Mouse (Mus musculus) thymus, postnatal 14 days (tissue): ENCODE measurements around the gene Prkca.

Experiments
- DNase-seq: peaks from one replicate; pipeline ENCODE4 v3.0.0; 2021

Prkca gene

DNA sequence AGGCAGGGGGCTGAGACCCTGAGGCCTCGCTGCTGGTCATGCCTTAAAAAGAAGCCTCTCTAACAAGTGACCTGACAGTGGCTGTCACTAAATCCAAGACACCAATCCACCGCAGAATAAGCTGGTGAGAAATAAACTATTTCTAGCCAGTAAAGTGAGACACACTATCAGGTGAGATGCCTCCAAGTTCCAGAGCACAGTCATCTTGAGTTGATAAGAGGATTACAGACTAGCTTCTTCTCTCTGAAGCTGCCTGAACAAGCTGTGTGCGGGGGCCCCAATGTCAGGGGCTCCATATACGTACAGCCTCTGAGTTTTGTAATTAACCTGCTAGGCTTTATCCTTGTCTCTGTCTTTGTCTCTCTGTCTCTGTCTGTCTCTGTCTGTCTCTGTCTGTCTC, 115.2 kb downstream of the Prkca start:
- no peak for DNase-seq

DNA sequence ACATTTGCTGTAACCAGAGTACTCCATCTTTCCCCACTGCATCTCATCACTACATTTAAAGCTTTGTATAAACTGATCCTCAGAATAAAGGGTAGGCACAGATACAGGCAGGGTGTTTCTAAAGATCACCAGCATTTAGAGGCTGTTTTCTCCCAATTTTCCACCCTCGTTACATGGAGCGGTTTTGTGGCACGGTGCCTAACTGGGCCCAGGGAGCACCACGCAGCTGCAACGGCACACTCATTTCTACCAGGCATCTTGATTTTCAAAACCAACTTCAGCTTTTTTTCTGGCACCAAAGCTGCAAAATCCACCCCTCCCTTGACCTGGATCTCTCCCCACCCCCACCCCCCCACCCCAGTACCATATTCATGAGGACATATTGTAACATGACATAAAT, 117.5 kb downstream of the Prkca start:
- DNase-seq: no peak

DNA sequence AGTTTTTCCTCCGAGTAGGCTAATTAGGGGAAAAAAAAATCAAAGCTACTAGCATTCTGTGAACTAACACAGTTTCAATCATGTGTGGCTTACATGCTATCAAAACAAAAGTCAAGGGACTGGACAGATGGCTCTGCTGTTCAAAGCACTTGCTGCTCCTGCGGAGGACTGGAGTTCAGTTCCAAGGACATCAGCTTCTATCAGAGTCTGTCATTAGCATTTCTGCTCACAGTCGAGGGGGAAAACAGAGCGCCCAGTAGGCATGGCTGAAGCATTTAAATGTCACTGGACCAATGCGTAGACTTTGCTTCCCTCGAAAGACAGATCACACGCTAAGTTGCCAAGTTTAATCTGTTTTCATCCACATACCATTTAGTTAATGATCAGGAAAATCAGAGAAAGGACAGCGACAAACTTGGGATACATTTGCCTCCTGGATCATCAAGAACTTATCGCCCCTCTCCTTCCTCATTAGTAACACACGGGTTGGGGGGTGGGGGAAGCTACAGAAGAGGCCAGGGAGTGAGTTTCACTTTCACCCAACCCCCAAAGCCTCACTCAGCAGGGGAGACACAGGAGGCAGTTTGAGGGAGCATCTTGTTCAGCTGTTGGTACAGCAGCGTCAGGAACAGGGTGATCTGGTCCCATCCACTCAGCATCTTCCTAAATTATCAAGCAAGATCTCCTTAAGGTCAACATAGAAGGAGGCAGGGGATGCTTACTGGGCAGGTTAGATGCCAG, 119.3 kb downstream of the Prkca start:
- DNase-seq: peak; percentile 54

DNA sequence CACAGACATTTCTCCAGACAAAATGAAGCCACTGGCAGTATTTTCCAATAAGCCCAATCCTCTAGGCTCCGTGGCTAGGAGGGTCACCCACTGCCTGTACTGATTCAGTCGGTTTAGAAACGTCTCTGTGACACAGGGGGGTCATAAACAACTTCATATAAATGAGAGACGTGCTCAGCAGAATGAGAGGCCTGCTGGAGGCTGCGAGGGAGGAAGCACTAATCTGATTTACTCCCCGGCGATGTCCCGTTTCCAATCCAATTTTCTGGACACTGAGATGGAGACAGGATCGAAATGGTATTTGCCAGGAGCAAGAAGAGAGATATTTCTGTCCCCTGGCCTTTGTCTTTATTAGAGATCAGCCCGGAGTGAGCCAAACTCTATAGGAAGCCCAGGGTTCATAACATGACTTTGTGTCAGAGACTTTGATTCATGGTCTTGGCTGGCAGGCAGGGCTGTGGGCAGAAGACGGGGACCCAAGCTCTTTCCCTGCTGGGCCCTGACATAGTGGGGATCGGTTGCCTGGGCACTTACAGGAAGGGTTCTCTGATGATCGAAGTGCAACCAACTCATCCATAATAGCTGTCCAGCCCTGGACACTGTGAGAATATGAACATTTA, 120.0 kb downstream of the Prkca start:
- DNase-seq: no peak

DNA sequence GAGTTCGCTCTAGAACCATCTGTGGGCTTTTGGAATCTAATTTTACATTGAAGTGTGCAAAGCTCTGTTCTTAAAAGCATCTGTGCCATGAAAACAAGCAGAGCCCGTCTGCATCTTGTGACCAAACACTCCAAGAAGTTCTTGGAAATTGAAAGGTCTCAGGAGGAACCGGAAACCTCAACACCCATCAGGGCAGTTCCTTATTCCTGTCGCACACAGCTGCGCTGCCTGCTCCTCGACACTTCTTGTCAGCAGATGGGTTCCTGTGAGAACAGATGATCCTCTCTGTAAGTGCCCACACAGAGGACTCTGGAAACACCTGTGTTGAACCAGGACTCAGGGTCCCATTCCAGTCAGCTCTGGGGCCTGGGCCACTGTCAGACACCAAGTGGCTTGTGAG, 120.6 kb downstream of the Prkca start:
- peak; percentile 64 for DNase-seq

DNA sequence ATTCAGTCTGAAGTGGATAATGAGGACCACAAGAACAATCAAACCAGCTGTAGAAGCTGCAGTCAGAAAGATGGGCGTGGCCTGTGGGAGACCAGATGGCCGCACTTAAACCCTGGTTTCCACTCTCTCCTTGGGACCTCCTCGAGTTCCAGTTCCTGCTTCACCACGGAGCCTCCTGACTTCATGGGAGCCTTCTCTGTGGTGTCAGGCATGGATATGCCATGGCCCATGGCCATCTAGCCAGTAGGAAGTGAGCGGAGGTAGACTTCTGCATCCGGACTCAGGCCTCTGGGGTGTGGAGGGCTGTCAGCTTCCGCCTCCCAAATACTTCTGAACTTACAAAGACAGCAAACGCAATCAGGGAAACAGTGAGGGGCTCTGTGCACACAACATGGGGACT, 121.1 kb downstream of the Prkca start:
- peak; percentile 58 for DNase-seq

DNA sequence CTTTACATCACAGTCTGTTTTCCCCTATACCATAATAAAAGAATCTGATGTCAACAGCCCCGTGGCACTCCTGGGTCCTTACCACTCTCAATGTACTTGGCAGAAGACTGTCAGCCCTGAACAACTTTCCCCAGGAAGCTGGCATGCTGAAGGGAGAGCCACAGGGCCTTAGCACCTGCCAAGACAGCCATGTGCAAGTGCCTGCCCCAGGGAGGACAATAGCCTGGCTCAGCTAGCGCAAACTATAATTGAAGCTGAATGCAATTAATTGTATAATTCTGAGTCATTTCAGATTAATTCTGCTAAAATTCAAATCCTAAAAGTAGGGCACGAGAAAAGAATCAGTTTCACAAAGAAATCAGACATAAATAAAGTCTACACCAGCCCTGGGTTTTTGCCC, 121.7 kb downstream of the Prkca start:
- DNase-seq: no peak

DNA sequence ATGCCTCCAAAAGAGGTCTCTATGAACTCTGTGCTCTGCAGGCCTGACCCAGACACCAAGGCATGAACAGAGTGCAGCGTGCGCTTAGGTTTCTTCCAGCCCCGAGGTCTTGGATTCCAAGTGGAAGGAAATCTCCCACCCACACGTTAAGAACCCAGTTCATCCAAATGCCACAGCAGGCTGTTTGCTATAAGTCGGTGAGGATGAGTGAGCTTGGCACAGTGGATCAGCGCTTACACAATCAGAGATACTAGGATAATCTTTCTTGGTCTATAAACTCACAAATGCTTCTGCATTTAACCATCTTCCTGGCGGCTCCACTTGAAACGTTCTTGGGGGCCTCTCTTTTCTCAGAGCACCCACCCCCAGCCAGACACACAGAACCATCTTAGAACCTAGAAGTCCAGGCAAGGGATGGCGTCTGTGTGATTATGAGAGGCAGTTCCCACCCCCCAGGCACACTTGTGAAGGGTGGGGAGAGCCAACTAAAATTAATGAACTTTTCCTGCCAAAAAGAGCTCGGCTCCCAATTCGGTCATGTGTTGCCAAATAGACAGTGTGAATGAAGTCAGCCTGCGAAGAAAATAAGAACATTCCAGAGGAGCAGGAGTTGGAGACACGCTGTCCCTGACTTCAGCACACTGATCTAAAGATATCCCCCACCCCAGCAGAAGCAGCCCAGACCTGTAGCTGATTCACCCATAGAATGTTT, 122.4 kb downstream of the Prkca start:
- DNase-seq: no peak

DNA sequence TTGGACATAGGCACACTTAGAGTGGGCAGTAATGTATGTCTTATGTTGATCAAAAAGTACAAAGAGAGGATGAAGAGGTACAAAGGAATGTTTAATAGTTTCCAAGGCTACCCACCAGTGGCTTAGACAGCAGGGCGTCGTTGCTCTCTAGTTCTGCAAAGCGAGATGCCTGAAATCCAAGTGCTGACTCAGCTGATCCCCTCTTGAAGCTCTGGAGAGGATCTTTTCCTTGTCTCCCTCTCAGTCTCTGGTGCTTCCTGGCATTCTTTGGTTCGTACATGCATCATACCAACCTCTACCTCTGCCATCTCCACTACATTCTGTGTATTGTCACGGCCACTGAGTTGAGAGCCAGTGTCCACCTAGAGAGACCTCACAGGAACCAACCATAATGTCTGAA, 123.1 kb downstream of the Prkca start:
- DNase-seq: no peak

DNA sequence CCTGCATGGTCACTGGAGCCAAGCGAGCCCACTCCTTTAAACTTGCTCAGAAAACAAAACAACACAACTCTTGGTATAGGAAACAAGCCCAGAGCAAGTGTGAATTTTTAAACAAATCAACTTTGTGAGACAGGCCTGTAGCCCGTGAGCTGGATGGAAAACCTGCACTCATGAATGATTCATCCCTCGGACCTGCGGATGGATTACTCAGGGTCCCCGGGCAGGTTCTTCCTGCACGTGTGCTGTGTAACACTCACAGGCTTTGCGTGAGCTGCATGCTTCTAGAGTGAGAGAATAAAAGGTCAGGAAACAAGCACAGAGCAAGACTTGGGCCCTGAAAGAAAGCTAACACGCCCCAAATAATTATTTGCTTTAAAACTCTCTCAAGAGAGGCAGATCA, 126.7 kb downstream of the Prkca start:
- no peak for DNase-seq

DNA sequence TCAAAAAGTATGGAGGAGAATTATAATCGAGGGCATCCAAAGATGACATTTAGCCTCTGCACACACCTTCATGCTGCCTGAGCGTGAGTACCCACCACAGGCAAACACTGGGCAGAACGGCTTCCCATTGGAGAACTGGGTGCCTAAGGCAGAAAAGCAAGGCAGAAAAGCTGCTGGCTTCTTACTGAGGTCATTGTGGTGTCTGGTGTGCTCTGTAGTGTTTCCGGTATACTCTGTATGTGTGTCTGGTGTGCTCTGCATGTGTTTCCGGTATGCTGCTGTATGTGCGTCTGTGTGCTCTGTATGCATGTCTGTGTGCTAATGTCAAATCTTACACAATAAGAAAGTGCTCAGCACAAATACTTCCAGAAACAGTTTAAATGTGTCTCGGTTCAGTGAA, 127.7 kb downstream of the Prkca start:
- peak; percentile 30 for DNase-seq

DNA sequence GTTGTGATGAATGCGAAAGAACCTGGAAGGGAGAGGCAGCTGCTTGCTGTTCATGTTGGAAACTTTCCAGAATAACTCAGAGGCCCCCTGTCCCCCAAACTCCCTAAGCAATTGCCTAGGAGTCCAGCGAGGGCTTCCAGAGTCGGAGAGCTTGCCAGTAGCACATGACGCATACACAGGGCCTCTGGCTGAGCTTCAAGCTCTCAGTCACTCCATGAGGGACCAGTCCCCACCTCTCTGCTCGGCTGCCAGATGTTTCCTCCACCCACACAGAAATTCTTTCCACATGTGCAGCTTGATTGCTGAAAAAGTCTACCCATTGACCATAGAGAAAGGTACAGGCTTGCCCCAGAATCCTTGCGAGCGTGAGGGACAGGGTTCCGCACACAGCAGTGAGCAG, 128.3 kb downstream of the Prkca start:
- DNase-seq: peak; percentile 23

DNA sequence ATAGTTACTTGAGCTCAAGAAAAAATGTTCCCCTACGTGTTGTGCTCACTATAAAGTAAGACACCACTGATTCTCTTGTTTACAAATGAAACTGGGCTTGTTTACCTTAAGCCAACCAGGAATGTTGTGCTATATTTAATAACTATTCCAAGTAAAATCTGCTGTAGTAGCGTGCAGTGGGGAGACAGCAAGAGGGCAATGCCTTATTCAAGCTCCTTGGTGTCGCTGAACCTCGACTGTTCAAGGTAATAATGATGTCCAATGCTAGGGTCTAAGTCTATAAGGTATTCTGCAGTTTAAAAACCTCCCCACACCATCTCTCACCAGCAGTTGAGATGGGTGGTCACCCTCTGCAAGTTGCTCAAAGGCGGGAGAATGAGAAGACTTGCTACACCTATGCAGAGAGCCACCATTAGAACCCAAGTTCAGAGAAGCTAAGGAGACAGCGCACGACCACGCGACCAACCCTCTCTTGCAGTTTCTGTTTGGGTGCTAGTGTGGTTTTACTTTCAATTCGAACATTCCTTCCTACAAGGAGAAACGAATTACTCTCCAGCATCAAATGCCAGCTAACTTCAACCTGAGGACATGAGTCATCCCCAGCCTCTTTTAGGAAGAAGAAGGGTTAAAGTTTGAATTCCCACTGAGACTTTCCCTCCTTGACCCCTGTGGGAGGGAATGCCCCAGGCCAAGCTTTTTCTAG, 129.1 kb downstream of the Prkca start:
- DNase-seq: peak; percentile 16

DNA sequence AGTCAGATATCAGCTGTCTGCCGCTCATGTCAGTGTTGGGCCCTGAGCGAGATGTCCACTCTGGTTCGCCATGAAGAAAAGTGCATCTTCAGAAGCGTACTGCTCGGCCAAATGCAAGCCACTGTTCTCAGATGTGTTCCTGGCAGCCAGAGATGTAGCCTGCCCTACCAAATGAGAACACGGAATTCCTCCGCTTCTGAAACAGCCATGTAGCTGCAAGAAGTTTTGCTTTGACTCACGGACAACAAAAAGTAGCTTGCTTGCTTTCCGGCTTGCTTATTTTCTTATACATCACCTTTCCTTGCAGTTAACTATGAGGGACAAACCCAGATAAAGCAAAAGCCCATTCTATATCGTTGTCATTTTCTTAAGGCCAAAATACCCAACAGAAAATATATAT, 129.9 kb downstream of the Prkca start:
- no peak for DNase-seq

DNA sequence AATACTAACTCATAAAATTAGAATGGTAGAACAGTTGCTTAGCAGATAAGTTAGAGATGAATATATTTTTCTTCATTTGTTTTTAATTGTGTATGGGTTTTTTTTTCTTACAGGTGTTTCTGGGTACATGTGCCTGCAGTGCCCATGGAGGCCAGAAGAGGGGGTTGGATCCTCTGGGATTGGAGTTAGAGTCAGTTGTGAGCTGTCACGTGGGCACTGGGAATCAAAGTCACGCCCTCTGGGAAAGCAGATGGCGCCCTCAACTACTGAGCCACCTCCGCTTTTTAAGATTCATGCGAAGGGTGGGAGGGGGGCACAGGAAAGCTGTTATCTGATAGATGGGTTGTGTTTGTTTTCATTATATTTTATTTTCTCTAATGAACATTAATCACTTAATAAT, 131.1 kb downstream of the Prkca start:
- no peak for DNase-seq

DNA sequence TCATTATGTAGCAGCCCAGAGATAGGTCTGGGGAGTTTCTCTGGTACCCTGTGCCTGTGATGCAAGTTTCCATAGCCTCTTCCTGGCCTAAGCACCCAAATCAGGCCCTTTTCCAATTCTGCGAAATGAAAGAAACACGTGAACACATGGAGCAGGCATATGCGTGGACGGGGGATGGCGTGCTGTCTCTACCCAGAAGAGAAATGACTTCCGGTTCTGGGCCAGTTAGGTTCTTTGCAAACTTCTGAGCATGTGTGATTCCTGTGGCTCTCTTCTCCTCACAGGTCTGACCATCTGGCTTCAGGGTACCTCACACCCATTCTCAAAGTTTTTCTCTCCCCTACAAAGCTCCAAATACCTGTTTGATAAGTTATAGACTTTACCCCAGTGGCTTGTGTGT, 131.7 kb downstream of the Prkca start:
- no peak for DNase-seq

DNA sequence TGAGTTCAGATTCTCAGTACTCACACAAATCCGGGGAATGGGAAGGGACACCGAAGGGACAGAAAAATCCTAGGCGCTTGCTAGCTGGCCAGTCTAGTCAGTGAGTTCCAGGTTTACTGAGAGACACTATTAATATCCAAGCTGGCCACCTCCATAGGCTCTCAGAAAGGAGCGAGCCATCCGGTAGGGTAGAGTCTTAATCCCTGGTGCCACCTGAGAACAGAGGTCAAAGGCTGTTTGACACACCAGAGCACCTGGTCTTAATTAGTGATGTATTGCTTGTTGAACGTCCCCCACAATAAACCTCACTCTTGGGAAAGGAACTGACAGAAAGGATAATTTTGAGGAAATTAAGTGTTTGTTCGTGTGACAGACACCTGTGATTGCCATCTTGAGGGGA, 133.0 kb downstream of the Prkca start:
- no peak for DNase-seq

DNA sequence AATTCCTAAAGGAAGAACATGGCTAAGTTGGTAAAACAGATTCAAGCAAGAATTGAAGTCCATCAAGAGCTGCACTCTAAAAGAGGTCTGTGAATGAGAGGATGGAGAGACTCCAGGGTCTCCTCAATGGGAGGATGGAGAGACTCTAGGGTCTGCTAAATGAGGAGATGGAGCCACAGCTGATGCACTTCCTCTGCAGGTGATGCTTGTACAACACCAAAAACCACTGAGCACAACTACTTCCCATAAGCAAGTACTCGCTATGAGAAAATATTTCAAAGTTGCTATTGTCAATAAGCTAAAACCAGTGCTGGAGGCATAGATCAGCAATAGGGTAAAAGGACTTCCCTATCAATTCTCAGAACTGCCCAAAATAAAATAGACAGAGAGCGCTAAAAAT, 137.1 kb downstream of the Prkca start:
- DNase-seq: no peak

DNA sequence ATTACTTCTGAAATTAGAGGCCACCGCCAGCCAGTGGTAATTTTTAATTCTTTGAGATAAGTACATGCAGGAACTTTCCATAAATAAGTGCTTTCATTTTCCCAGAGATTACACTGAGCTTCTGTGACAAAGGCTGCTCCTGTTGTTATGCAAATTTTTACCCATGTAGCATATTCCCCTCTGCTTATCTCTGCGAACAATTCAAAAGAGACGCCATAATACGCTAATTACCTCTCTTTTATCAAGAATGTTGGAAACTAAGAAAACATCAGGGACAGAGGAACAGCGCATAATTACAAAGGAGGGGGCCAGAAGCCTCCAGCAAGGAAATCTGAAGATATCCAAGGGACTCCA, 138.9 kb downstream of the Prkca start:
- no peak for DNase-seq

DNA sequence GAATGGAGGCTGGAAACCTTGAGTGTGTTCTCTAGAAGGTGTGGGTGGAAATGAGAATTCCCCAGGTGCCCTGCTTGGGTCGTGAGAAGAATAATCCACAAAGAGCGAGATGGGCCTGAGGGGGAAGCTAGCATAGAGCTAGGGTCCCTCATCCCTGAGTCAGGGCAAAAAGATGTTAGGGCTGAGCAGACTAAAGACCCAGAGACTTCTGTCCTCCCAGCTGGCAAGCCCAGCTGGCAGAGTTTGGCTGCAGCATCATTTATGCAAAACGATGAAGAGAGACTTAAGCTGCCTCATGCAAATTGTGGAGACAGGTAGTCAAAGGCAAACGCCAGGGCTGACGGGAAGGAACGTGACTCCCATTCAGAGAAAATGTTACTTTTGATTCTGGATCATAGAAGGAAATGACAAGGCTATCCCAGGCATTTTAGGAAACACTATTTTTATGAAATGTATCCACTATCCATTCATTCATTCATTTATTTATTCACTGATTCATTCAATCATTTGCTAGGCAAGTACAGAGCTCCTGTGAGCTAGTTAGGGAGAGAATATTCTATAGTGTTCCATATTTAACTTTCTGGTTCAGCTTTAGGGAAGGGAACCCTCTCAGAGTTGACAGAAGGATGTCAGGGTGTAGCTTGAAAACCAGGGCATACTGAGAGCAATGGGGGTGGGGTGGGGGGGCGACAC, 139.4 kb downstream of the Prkca start:
- no peak for DNase-seq

DNA sequence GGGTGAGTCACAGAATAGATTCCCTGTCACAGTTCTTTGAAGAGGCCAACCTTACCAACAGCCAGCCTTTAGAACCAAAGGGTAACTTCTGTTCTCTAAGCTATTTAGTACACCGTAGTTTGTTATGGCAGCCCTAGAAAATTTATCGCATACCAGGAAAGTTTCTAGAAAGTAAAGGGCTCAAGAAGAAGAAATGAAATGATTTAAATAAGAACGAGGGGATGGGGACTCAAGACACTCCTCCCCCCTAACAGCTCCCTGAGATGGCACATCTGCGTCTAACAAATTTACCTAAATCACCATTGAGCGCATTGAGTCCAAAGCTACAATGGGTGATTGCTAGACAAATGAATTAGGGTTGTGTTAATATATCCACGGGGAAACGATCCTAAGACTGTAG, 140.9 kb downstream of the Prkca start:
- no peak for DNase-seq

DNA sequence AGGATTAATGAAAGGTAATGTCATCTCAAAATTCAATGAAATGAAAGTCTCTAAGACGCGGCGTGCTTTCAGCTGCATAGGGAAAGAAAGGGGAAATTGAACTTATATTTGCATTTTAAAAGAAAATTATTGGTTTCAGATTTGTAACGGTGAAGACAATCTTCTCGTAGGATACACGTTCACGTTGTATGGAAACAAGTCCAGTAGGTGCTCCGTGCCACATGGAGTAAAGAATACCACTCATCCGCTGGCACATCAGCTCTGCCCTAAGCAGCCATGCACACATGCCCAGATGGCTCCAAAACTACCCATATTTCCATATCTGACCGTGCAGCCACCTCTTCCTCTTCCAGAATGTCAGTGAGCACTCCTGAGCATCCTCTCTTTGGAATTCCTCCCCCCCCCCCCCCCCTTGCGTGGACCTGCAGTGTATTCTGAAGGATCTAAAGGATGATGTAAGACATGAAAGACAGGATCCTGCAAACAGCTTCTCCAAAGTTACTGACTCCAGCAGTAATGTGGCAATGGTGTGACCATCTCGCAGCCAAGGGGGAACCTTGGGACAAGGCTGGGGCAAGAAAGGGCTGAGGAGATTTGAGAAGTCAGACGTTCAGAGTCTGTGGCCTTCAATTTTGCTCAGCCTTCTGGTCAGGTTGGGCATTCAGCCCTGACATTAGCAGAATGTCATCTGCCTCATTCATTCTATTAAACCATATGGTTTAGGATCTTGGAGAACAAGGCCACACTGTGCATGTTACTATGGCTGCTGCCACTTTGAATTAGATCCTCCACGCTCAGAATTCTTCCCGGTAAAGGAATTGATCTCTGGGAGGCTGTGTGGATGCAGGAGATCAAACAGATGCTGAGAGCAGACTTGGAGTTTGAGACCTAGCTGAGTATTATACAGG, 142.8 kb downstream of the Prkca start:
- DNase-seq: no peak
